In genomic region chr1:62934100-62934513, GRCm38 (mm10) we compare ENCODE assay signal across 7 mouse cellular contexts.
A peak's percentile ranks its signal among the peaks of the same experiment; 100 is the strongest.
DNase-seq lines count a peak whose midpoint lies in the region; ATAC-seq lines count a peak whose summit lies in the region.

No protein-coding gene starts in this region.

- H3K27me3 ChIP-seq in forebrain, embryonic 15.5 days = peaks cover 28% of the 10 kb centered on the region; the same call in 1 of the 2 replicates
- H3K27me3 ChIP-seq in limb, embryonic 13.5 days = 0 out of 2 replicates have a peak, but pooled peaks cover 7% of the 10 kb centered on the region
- H3K27me3 ChIP-seq in neural tube, embryonic 13.5 days = no peaks in the 10 kb centered on the region

- H3K4me3 ChIP-seq in forebrain, embryonic 15.5 days = peak overlapping the region; percentile 16; the same call in 1 of the 2 replicates
- H3K4me3 ChIP-seq in limb, embryonic 13.5 days = no peak overlapping the region
- H3K4me3 ChIP-seq in neural tube, embryonic 13.5 days = no peak overlapping the region

- H3K9ac ChIP-seq in forebrain, embryonic 15.5 days (replicated peaks) = peak overlapping the region; percentile 22
- no peak overlapping the region for H3K9ac ChIP-seq in limb, embryonic 13.5 days
- no peak overlapping the region for H3K9ac ChIP-seq in neural tube, embryonic 13.5 days

- peak; percentile 81 for ATAC-seq in forebrain, embryonic 15.5 days (replicated peaks)
- 0 out of 2 replicates have a peak, but pooled peaks have one; percentile 66 for ATAC-seq in limb, embryonic 13.5 days (ENCODE audit: low FRiP score, low read depth)
- ATAC-seq in neural tube, embryonic 13.5 days (ENCODE audit: low read depth) = peak; percentile 75
- no peak for ATAC-seq in granulocyte monocyte progenitor cell, adult 5-6 weeks (replicated peaks; ENCODE audit: poor library complexity, severe bottlenecking)

- H3K4me2 ChIP-seq in forebrain, embryonic 15.5 days (replicated peaks) = peak overlapping the region; percentile 41
- peak overlapping the region; percentile 36 for H3K4me2 ChIP-seq in limb, embryonic 13.5 days (replicated peaks)
- peak overlapping the region; percentile 18; the same call in 1 of the 2 replicates for H3K4me2 ChIP-seq in neural tube, embryonic 13.5 days

- 6% methylated on average over 9 of the region's 9 CpGs for WGBS in forebrain, embryonic 15.5 days
- 52% methylated on average over 9 of the region's 9 CpGs for WGBS in limb, embryonic 13.5 days
- WGBS in neural tube, embryonic 13.5 days = 33% methylated on average over 9 of the region's 9 CpGs

- no peaks in the 10 kb centered on the region for H3K9me3 ChIP-seq in forebrain, embryonic 15.5 days
- H3K9me3 ChIP-seq in limb, embryonic 13.5 days = no peaks in the 10 kb centered on the region
- H3K9me3 ChIP-seq in neural tube, embryonic 13.5 days = no peaks in the 10 kb centered on the region

- no peaks in the 10 kb centered on the region for H3K36me3 ChIP-seq in forebrain, embryonic 15.5 days
- no peaks in the 10 kb centered on the region for H3K36me3 ChIP-seq in limb, embryonic 13.5 days
- H3K36me3 ChIP-seq in neural tube, embryonic 13.5 days = no peaks in the 10 kb centered on the region

- peak overlapping the region; percentile 35 for H3K27ac ChIP-seq in forebrain, embryonic 15.5 days (replicated peaks)
- H3K27ac ChIP-seq in limb, embryonic 13.5 days = no peak overlapping the region
- peak overlapping the region; percentile 68 for H3K27ac ChIP-seq in neural tube, embryonic 13.5 days (replicated peaks)

- peak; percentile 29 for DNase-seq in urinary bladder, postnatal 14 days (ENCODE audit: low spot score)
- no peak for DNase-seq in urinary bladder, postnatal 25 days (ENCODE audit: low spot score)
- DNase-seq in adipocyte (ENCODE audit: low spot score) = no peak

- peaks cover 21% of the 10 kb centered on the region for H3K4me1 ChIP-seq in forebrain, embryonic 15.5 days
- H3K4me1 ChIP-seq in limb, embryonic 13.5 days = peaks cover 25% of the 10 kb centered on the region
- peaks cover 31% of the 10 kb centered on the region for H3K4me1 ChIP-seq in neural tube, embryonic 13.5 days (replicated peaks)
